Mouse (Mus musculus): ENCODE data around the gene Col9a1. TPM values are rescaled to one million over a fixed set of nuclear protein-coding genes. Genes with fewer than 3 reads are reported as not detected.

Gene Col9a1
- polyA plus RNA-seq, 1 experiment from 2014 or later, result 0.86 TPM

- Histone ChIP-seq H3K4me3 (replicated peaks; ENCODE audit: low read depth, low read length) (no peak overlapping the region), H3K9ac (replicated peaks; ENCODE audit: low read length) (no peak overlapping the region), H3K4me1 (ENCODE audit: control insufficient read depth, insufficient read depth, low read length) (0 out of 2 replicates have a peak, but pooled peaks cover 4% of the 10 kb centered on the region), H3K27ac (replicated peaks; ENCODE audit: low read depth, low read length) (no peak overlapping the region), H3K4me2 (ENCODE audit: low read length) (no peak overlapping the region), H3K27me3 (ENCODE audit: control insufficient read depth, insufficient read depth, low read length) (no peaks in the 10 kb centered on the region), H3K36me3 (ENCODE audit: control insufficient read depth, insufficient read depth, low read length) (no peaks in the 10 kb centered on the region), H3K9me3 (ENCODE audit: control insufficient read depth, low read length) (no peaks in the 10 kb centered on the region)
- DNase-seq, result no peak
- ATAC-seq (ENCODE audit: low FRiP score, low TSS enrichment), result no peak
- WGBS, result 87% methylated on average over 6 of the region's 6 CpGs
These were observed 49.7 kb downstream of the Col9a1 start for GRCm38 (mm10) chr1:24226941-24227711.

GRCm38 (mm10) chr1:24229552-24229951 is 52.1 kb downstream of the Col9a1 start:
- H3K4me1 ChIP-seq (ENCODE audit: control insufficient read depth, insufficient read depth, low read length), result 0 out of 2 replicates have a peak, but pooled peaks cover 4% of the 10 kb centered on the region
- 85% methylated on average over 1 of the region's 1 CpGs for WGBS
- no peak overlapping the region for H3K9ac ChIP-seq (replicated peaks; ENCODE audit: low read length)
- ATAC-seq (ENCODE audit: low FRiP score, low TSS enrichment) (no peak), DNase-seq (no peak)
- H3K27me3 ChIP-seq (ENCODE audit: control insufficient read depth, insufficient read depth, low read length), result no peaks in the 10 kb centered on the region
- no peaks in the 10 kb centered on the region for H3K36me3 ChIP-seq (ENCODE audit: control insufficient read depth, insufficient read depth, low read length)
- H3K9me3 ChIP-seq (ENCODE audit: control insufficient read depth, low read length), result no peaks in the 10 kb centered on the region
- H3K4me3 ChIP-seq (replicated peaks; ENCODE audit: low read depth, low read length), result no peak overlapping the region
- no peak overlapping the region for H3K4me2 ChIP-seq (ENCODE audit: low read length)
- no peak overlapping the region for H3K27ac ChIP-seq (replicated peaks; ENCODE audit: low read depth, low read length)

- Histone ChIP-seq H3K4me2 (ENCODE audit: low read length) (no peak overlapping the region), H3K36me3 (ENCODE audit: control insufficient read depth, insufficient read depth, low read length) (no peaks in the 10 kb centered on the region), H3K4me1 (ENCODE audit: control insufficient read depth, insufficient read depth, low read length) (0 out of 2 replicates have a peak, but pooled peaks cover 4% of the 10 kb centered on the region), H3K27ac (replicated peaks; ENCODE audit: low read depth, low read length) (no peak overlapping the region), H3K27me3 (ENCODE audit: control insufficient read depth, insufficient read depth, low read length) (no peaks in the 10 kb centered on the region), H3K9ac (replicated peaks; ENCODE audit: low read length) (no peak overlapping the region), H3K4me3 (replicated peaks; ENCODE audit: low read depth, low read length) (no peak overlapping the region), H3K9me3 (ENCODE audit: control insufficient read depth, low read length) (no peaks in the 10 kb centered on the region)
- WGBS, result 36% methylated on average over 8 of the region's 8 CpGs
- DNase-seq (peak; percentile 46), ATAC-seq (ENCODE audit: low FRiP score, low TSS enrichment) (peak; percentile 40; the same call in 1 of the 2 replicates)
These were observed 53.0 kb downstream of the Col9a1 start for GRCm38 (mm10) chr1:24230428-24230827.

- H3K4me3 ChIP-seq (replicated peaks; ENCODE audit: low read depth, low read length), result no peak overlapping the region
- H3K36me3 ChIP-seq (ENCODE audit: control insufficient read depth, insufficient read depth, low read length), result no peaks in the 10 kb centered on the region
- H3K27me3 ChIP-seq (ENCODE audit: control insufficient read depth, insufficient read depth, low read length), result no peaks in the 10 kb centered on the region
- 0 out of 2 replicates have a peak, but pooled peaks cover 4% of the 10 kb centered on the region for H3K4me1 ChIP-seq (ENCODE audit: control insufficient read depth, insufficient read depth, low read length)
- H3K4me2 ChIP-seq (ENCODE audit: low read length), result no peak overlapping the region
- no peaks in the 10 kb centered on the region for H3K9me3 ChIP-seq (ENCODE audit: control insufficient read depth, low read length)
- DNase-seq, result no peak
- 55% methylated on average over 3 of the region's 3 CpGs for WGBS
- no peak overlapping the region for H3K27ac ChIP-seq (replicated peaks; ENCODE audit: low read depth, low read length)
- ATAC-seq (ENCODE audit: low FRiP score, low TSS enrichment), result no peak
- H3K9ac ChIP-seq (replicated peaks; ENCODE audit: low read length), result no peak overlapping the region
These were observed 54.3 kb downstream of the Col9a1 start for GRCm38 (mm10) chr1:24231504-24232270.

GRCm38 (mm10) chr1:24236330-24236729 is 58.9 kb downstream of the Col9a1 start:
- H3K27me3 ChIP-seq (ENCODE audit: control insufficient read depth, insufficient read depth, low read length), result no peaks in the 10 kb centered on the region
- no peaks in the 10 kb centered on the region for H3K9me3 ChIP-seq (ENCODE audit: control insufficient read depth, low read length)
- WGBS, result 84% methylated on average over 1 of the region's 1 CpGs

GRCm38 (mm10) chr1:24240039-24240691 is 62.8 kb downstream of the Col9a1 start:
- H3K4me2 ChIP-seq (ENCODE audit: low read length), result no peak overlapping the region
- DNase-seq (no peak), ATAC-seq (ENCODE audit: low FRiP score, low TSS enrichment) (no peak)
- H3K4me1 ChIP-seq (ENCODE audit: control insufficient read depth, insufficient read depth, low read length), result no peaks in the 10 kb centered on the region
- no peaks in the 10 kb centered on the region for H3K27me3 ChIP-seq (ENCODE audit: control insufficient read depth, insufficient read depth, low read length)
- no peaks in the 10 kb centered on the region for H3K9me3 ChIP-seq (ENCODE audit: control insufficient read depth, low read length)
- H3K36me3 ChIP-seq (ENCODE audit: control insufficient read depth, insufficient read depth, low read length), result no peaks in the 10 kb centered on the region
- H3K4me3 ChIP-seq (replicated peaks; ENCODE audit: low read depth, low read length), result no peak overlapping the region
- H3K27ac ChIP-seq (replicated peaks; ENCODE audit: low read depth, low read length), result no peak overlapping the region
- 25% methylated on average over 8 of the region's 8 CpGs for WGBS
- H3K9ac ChIP-seq (replicated peaks; ENCODE audit: low read length), result no peak overlapping the region

More at GRCm38 (mm10) chr1:24236330-24236729, 58.9 kb downstream of the Col9a1 start:
- DNase-seq (no peak), ATAC-seq (ENCODE audit: low FRiP score, low TSS enrichment) (no peak)
- H3K4me1 ChIP-seq (ENCODE audit: control insufficient read depth, insufficient read depth, low read length), result 0 out of 2 replicates have a peak, but pooled peaks cover 3% of the 10 kb centered on the region
- no peak overlapping the region for H3K9ac ChIP-seq (replicated peaks; ENCODE audit: low read length)
- no peak overlapping the region for H3K4me2 ChIP-seq (ENCODE audit: low read length)
- H3K36me3 ChIP-seq (ENCODE audit: control insufficient read depth, insufficient read depth, low read length), result no peaks in the 10 kb centered on the region
- no peak overlapping the region for H3K27ac ChIP-seq (replicated peaks; ENCODE audit: low read depth, low read length)
- H3K4me3 ChIP-seq (replicated peaks; ENCODE audit: low read depth, low read length), result no peak overlapping the region

GRCm38 (mm10) chr1:24244931-24245330 is 67.5 kb downstream of the Col9a1 start:
- 84% methylated on average over 10 of the region's 10 CpGs for WGBS
- no peak for ATAC-seq (ENCODE audit: low FRiP score, low TSS enrichment)

GRCm38 (mm10) chr1:24245700-24246375 is 68.4 kb downstream of the Col9a1 start:
- DNase-seq (peak; percentile 43), ATAC-seq (ENCODE audit: low FRiP score, low TSS enrichment) (no peak)
- WGBS, result 48% methylated on average over 13 of the region's 13 CpGs

More at GRCm38 (mm10) chr1:24244931-24245330, 67.5 kb downstream of the Col9a1 start:
- H3K4me1 ChIP-seq (ENCODE audit: control insufficient read depth, insufficient read depth, low read length), result peaks cover 7% of the 10 kb centered on the region; the same call in 1 of the 2 replicates
- H3K9ac ChIP-seq (replicated peaks; ENCODE audit: low read length), result no peak overlapping the region
- no peak for DNase-seq
- no peaks in the 10 kb centered on the region for H3K9me3 ChIP-seq (ENCODE audit: control insufficient read depth, low read length)
- no peak overlapping the region for H3K4me3 ChIP-seq (replicated peaks; ENCODE audit: low read depth, low read length)
- no peaks in the 10 kb centered on the region for H3K36me3 ChIP-seq (ENCODE audit: control insufficient read depth, insufficient read depth, low read length)
- H3K27ac ChIP-seq (replicated peaks; ENCODE audit: low read depth, low read length), result no peak overlapping the region
- no peak overlapping the region for H3K4me2 ChIP-seq (ENCODE audit: low read length)
- no peaks in the 10 kb centered on the region for H3K27me3 ChIP-seq (ENCODE audit: control insufficient read depth, insufficient read depth, low read length)

More at GRCm38 (mm10) chr1:24245700-24246375, 68.4 kb downstream of the Col9a1 start:
- Histone ChIP-seq H3K4me2 (ENCODE audit: low read length) (no peak overlapping the region), H3K27ac (replicated peaks; ENCODE audit: low read depth, low read length) (no peak overlapping the region), H3K36me3 (ENCODE audit: control insufficient read depth, insufficient read depth, low read length) (no peaks in the 10 kb centered on the region), H3K4me3 (replicated peaks; ENCODE audit: low read depth, low read length) (no peak overlapping the region), H3K9me3 (ENCODE audit: control insufficient read depth, low read length) (no peaks in the 10 kb centered on the region), H3K27me3 (ENCODE audit: control insufficient read depth, insufficient read depth, low read length) (no peaks in the 10 kb centered on the region), H3K9ac (replicated peaks; ENCODE audit: low read length) (no peak overlapping the region), H3K4me1 (ENCODE audit: control insufficient read depth, insufficient read depth, low read length) (peaks cover 7% of the 10 kb centered on the region; the same call in 1 of the 2 replicates)

Measured in midbrain, embryonic 14.5 days (tissue).